Mouse (Mus musculus): ENCODE results near the gene Fam162a. TPM values are rescaled to one million over a fixed set of nuclear protein-coding genes. Genes with fewer than 3 reads are reported as not detected.
"Not testable (repeated sequence)": the region's sequence is repeated elsewhere in the genome, so short reads cannot be mapped to it uniquely, and the experiment has no call there.

The Fam162a gene
- 153 and 243 TPM in 2 replicates for total RNA-seq (2012; rRNA removed)

GRCm38 (mm10) chr16:36071450-36072379 is at the start of gene Fam162a, which contains the start of gene Ccdc58:
TSS of gene Fam162a (minus strand) at chr16:36071594.
TSS of gene Ccdc58 (plus strand) at chr16:36071685.
- H3K9ac ChIP-seq (ENCODE audit: insufficient read depth, low read depth, low read length, poor library complexity, severe bottlenecking): peak within 1 kb of the TSS; percentile 91
- TF ChIP-seq MAFK (IDR thresholded peaks at IDR 0.05; ENCODE audit: insufficient read depth, low read depth, low read length) (no peak), ZNF384 (IDR thresholded peaks at IDR 0.05; ENCODE audit: low read depth, low read length) (no peak), HCFC1 (IDR thresholded peaks at IDR 0.05; ENCODE audit: borderline replicate concordance, insufficient read depth, low read length) (peak; percentile 75), ZC3H11A (IDR thresholded peaks at IDR 0.05; ENCODE audit: borderline replicate concordance, low read depth, low read length) (peak; percentile 25; the same call in 1 of the 2 replicates), CHD2 (IDR thresholded peaks at IDR 0.05; ENCODE audit: low read depth, low read length) (no peak)
- in situ Hi-C loops (cut with MboI; ENCODE audit: low sequenced_read_pairs in 2 of 2, unreplicated experiment in 2 of 2): no loop called here

GRCm38 (mm10) chr16:36115751-36116150 is 44.4 kb upstream of the Fam162a start:
- H3K4me3 ChIP-seq (ENCODE audit: insufficient read depth in 1 of 2, low read depth in 1 of 2, low read length in 2 of 2, poor library complexity in 1 of 2, severe bottlenecking in 1 of 2); in situ Hi-C loops (cut with MboI; ENCODE audit: low sequenced_read_pairs in 2 of 2, unreplicated experiment in 2 of 2); DNase-seq (ENCODE audit: low read depth, low spot score); H3K27ac ChIP-seq (ENCODE audit: insufficient read depth, low read depth, low read length, poor library complexity, severe bottlenecking); H3K9me3 ChIP-seq (ENCODE audit: control insufficient read depth, insufficient read depth, low read depth, low read length); H3K9ac ChIP-seq (ENCODE audit: insufficient read depth, low read depth, low read length, poor library complexity, severe bottlenecking); H3K36me3 ChIP-seq (ENCODE audit: control insufficient read depth, insufficient read depth, low read length, poor library complexity, severe bottlenecking); H3K4me1 ChIP-seq (ENCODE audit: control insufficient read depth in 2 of 2, insufficient read depth in 2 of 2, low read length in 2 of 2, poor library complexity in 1 of 2): not testable (repeated sequence)
- TF ChIP-seq ZNF384 (IDR thresholded peaks at IDR 0.05; ENCODE audit: low read depth, low read length): peak; percentile 95

More at GRCm38 (mm10) chr16:36071450-36072379, at the start of gene Fam162a, which contains the start of gene Ccdc58:
- Histone ChIP-seq H3K9me3 (ENCODE audit: control insufficient read depth, insufficient read depth, low read depth, low read length) (no peaks in the 10 kb centered on the region), H3K4me1 (ENCODE audit: control insufficient read depth in 2 of 2, insufficient read depth in 2 of 2, low read length in 2 of 2, poor library complexity in 1 of 2) (peaks cover 0 to 8% of the 10 kb centered on the region in 2 experiments; a peak in 1 of 4 replicates), H3K27ac (ENCODE audit: insufficient read depth, low read depth, low read length, poor library complexity, severe bottlenecking) (peak within 1 kb of the TSS; percentile 97), H3K36me3 (ENCODE audit: control insufficient read depth, insufficient read depth, low read length, poor library complexity, severe bottlenecking) (peaks cover 8% of the 10 kb centered on the region), H3K4me3 (ENCODE audit: insufficient read depth in 1 of 2, low read depth in 1 of 2, low read length in 2 of 2, poor library complexity in 1 of 2, severe bottlenecking in 1 of 2) (peak within 1 kb of the TSS; percentile 92 to 96)
- peak; percentile 83 for DNase-seq (ENCODE audit: low read depth, low spot score)

DNA sequence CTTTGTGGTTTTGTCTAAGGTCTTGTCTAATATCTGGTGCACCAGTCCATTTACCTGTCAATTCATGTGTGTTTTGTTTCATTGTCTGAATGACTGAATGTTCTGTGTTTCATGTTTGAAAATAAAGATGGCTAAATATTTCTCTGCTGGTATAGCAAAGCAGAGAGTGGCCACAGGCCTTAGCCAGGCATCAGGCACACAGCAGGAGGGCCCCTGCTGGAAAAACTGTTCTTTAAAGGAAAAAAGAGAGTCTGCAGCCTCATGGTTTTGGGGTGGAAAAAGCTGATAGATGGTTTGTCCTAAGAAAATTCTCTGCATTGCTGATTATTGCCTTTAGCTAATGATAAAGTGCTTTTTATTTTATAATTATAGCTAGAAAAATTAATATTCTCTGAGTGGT is 40.1 kb upstream of the Fam162a start:
- in situ Hi-C loops (cut with MboI; ENCODE audit: low sequenced_read_pairs in 2 of 2, unreplicated experiment in 2 of 2); H3K27ac ChIP-seq (ENCODE audit: insufficient read depth, low read depth, low read length, poor library complexity, severe bottlenecking); H3K9me3 ChIP-seq (ENCODE audit: control insufficient read depth, insufficient read depth, low read depth, low read length); H3K36me3 ChIP-seq (ENCODE audit: control insufficient read depth, insufficient read depth, low read length, poor library complexity, severe bottlenecking); H3K4me3 ChIP-seq (ENCODE audit: insufficient read depth in 1 of 2, low read depth in 1 of 2, low read length in 2 of 2, poor library complexity in 1 of 2, severe bottlenecking in 1 of 2); DNase-seq (ENCODE audit: low read depth, low spot score); H3K4me1 ChIP-seq (ENCODE audit: control insufficient read depth in 2 of 2, insufficient read depth in 2 of 2, low read length in 2 of 2, poor library complexity in 1 of 2); H3K9ac ChIP-seq (ENCODE audit: insufficient read depth, low read depth, low read length, poor library complexity, severe bottlenecking): not testable (repeated sequence)

DNA sequence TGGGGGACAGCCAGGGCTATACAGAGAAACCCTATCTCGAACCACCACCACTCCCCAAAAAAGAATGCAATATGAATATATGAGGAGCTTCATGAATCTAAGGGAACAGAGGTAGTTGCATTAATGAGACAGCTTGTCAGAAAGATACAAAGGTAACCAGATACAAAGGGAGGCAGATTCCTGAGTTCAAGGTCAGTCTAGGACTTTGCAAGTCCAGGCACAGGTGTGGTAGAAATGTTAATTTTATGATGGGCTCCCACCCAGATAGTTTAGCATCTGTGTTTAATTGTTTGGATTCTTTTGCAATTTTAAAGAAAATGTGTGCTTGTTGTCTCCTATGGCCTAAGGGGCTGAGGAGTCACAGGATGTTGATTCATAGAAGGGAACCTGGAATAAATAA is 30.8 kb upstream of the Fam162a start:
- Histone ChIP-seq H3K36me3 (ENCODE audit: control insufficient read depth, insufficient read depth, low read length, poor library complexity, severe bottlenecking) (no peaks in the 10 kb centered on the region), H3K9ac (ENCODE audit: insufficient read depth, low read depth, low read length, poor library complexity, severe bottlenecking) (no peak overlapping the region), H3K9me3 (ENCODE audit: control insufficient read depth, insufficient read depth, low read depth, low read length) (peaks cover 2% of the 10 kb centered on the region; the same call in 1 of the 2 replicates), H3K4me3 (ENCODE audit: insufficient read depth in 1 of 2, low read depth in 1 of 2, low read length in 2 of 2, poor library complexity in 1 of 2, severe bottlenecking in 1 of 2) (no peak overlapping the region), H3K27ac (ENCODE audit: insufficient read depth, low read depth, low read length, poor library complexity, severe bottlenecking) (peak overlapping the region; percentile 44; the same call in 1 of the 2 replicates), H3K4me1 (ENCODE audit: control insufficient read depth in 2 of 2, insufficient read depth in 2 of 2, low read length in 2 of 2, poor library complexity in 1 of 2) (0 out of 4 replicates have a peak, but pooled peaks cover 0 to 2% of the 10 kb centered on the region in 2 experiments)
- no peak for TF ChIP-seq ZNF384 (IDR thresholded peaks at IDR 0.05; ENCODE audit: low read depth, low read length)
- no peak for TF ChIP-seq HCFC1 (IDR thresholded peaks at IDR 0.05; ENCODE audit: borderline replicate concordance, insufficient read depth, low read length)
- TF ChIP-seq CHD2 (IDR thresholded peaks at IDR 0.05; ENCODE audit: low read depth, low read length): no peak
- no peak for TF ChIP-seq ZC3H11A (IDR thresholded peaks at IDR 0.05; ENCODE audit: borderline replicate concordance, low read depth, low read length)
- no peak for TF ChIP-seq MAFK (IDR thresholded peaks at IDR 0.05; ENCODE audit: insufficient read depth, low read depth, low read length)
- in situ Hi-C loops (cut with MboI; ENCODE audit: low sequenced_read_pairs in 2 of 2, unreplicated experiment in 2 of 2): no loop called here
- DNase-seq (ENCODE audit: low read depth, low spot score): no peak

Data from ES-E14 (cell line).